Mouse (Mus musculus) kidney, postnatal 25 days (tissue): ENCODE results near the gene Kl.

Experiments
- DNase-seq, 2 experiments: peaks; one replicate each; pipeline ENCODE4 v3.0.0; 2021; ENCODE audit warnings: mixed read lengths in 2 of 2

Kl gene

DNA sequence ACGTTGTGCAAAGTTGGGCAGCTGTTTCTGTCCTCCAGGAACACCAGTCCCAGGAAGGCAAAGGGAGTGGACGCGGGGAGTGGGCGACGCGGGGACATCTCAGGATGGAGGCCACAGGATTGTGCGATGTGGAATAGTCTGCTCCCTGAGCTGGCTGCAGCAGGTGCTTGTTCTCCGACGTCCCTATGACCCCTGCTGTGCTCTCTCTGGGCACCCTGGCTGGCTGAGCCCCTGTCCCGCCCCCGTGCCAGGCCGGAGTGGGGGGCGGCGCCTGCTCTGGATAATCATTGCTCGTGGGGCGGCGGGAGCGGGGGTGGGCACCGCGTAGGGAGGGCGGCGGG is at the start of gene Kl:
Gene Kl (plus strand): TSS at position 280 of the 341 bp plus-strand sequence.
- DNase-seq: peak; percentile 79 to 93

DNA sequence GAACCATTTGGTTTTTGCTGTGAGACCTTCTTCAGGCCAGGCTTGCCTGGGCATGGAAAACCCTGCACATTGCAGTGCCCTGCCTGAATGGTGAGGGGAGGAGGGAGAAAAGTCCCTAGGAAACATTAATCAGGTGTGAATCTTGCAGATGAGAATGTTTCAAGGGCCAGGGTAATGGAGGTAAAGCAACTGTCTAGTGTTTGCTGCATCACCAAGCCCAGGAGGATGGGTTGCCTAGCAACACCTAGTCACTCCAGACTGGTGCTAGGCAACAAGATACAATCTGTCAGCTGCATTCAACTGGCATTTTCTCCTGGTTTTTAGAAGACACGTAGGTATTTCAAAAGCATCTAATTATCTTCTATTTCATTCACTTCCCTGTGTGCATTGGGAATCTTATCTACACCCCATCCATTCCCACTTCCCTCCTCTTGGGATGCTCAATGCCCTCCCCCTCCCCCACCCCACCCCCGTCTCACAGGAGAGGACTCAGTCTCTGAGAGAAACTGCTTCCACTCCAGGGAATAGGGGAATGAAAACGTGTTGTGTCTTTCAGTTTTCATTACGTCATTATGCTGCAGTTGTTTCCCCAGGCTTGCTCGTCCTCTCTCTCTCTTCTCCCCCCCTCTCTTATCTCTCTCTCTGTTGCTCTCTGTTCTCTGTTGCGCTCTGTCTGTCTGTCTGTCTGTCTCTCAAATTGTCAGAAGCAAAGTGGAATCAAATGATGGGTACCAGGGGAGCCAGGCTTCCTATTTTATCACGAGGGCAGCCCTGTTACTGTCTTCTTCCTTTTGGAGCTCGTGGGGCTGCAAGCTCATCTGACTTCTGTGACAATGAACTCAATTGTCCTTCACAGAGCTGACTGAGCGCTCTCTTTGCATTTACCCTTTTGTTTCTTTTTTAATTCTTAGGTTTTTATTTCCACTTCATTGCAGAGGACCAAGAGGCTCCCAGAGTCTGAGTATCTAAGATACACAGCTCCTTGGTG is 46.1 kb upstream of the Kl start:
- DNase-seq: no peak

DNA sequence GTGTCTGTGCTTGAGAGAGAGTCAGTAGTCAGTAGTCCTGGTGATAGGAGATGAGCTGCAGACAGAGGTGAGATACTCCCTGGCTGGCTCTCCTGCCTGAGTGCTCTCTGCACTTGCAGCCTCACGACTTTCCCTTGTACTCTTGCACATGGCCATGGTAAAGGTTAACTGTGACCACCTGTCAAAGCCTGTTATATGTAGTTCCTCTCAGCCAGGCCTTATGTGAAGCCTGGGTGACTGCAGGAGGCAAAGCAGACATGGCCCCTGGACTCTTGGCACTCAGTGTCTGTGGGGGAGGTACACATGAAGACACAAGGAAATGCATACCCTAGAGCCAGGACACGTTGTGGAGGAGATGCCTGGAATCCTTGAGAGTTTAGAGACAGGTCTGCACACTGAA is 40.3 kb upstream of the Kl start:
- peak; percentile 62 to 84 for DNase-seq

DNA sequence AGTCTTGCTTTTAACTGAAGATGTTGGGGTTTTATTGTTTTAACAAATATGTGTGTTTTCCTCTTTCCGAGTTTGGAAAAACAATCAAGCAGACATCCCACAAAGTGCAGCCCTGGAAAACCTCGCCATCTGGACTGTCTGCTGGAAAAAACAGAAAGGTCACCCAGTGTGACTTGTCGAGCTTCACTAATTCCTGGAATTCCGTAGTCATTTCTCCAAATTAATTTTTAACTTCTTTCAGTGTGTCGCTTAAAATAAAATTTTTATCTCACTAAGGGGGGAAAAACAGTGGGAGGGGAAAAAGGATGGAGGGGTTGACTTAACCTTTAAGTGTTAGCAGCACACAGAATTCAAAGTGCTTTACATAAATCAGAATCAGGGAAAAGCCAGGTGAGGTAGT is 39.8 kb upstream of the Kl start:
- DNase-seq: peak; percentile 65 to 77

DNA sequence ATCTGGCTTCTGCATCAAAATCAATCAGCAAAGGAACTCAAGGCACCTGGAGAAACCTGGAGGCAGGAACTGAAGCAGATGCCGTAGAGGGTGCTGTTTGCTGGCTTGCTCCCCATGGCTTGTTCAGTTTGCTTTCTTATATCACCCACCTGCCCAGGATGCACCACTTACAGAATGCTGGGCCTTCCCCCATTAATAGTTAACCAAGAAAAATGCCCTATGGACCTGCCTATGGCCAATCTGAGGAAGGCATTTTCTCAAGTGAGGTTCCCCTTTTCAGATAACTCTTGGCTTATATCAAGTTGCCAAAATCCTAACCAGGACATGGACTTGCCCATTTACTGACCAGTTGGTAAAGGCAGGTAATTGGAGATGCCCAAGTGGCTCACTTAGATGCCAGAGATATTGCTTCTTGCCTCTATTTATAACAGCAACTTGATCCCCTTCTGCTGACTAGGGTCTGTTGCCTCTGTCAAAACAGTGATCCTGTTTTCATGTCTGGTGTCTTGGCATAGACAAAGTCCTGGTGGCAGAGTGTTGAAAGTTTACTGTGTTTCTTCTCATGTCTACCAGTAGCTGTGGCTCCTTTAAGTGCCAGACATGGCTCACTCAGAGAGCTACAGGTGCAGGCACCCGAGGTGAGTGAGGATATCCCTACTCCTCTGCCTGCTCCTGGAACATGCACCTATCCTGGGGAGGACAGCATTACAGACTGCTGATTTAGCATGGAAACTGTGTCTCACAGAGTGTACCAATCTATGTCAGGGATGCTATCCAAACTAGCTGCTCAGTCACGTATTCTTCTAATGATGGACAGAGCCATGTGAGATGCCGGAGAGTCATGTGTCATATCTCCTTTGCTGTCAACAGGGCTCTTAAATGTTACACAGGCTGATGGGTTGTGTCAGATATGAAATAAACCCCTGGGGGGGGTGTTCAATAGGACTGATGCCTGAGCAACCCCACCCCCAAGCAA is 37.0 kb upstream of the Kl start:
- DNase-seq: no peak

DNA sequence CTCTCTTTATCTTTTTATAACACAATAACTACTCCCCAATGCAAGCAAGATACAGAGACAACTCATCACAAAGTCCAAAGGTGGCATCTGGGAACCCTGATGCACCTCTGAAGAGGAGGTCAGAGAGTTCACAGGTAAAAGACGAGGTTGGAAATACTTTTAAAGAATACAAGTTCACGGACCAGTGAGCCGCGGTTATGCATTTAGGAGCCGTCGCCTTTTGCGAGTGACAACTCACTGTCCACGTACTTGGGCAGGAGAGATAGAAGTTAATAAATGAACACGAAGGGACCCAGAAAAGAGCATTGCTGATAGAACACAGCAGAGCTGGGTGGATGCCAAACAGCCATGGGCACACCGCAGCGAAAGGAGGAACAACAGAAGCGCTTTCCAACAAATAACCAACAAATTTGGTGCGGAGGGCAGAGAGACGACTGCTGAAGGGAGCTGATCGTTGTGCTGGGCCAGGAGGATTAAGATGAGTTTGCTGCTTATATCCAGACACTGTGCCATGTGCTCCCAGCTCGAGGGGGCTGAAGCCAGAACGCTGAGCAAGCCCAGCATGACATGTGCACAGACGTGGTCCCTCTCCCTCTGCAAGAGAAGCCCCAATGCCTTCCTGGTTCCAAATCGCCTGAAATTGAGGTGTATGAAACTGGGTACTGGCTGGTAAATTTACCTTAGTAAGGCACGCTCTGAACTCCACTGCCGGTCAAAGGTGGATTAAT is 35.1 kb upstream of the Kl start:
- peak; percentile 78 to 79 for DNase-seq

DNA sequence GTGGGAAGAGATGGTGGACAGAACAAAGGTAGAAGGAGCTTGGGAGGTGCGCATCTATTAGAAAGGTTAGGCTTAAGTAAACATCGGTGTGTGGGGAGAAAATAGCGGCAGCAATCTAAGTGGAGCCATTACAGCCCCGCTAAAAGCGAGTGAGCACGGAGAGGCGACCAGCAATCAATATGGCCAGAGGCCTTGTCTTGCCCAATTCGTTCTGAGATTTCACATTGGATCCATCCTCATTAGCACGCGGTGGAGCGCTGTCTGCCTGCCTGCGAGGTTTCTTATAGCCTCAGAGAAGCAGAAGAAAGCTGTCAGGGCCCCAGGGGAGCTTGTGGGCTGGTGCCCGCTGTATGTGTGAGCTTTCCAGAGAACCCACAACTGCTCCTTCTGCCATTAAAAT is 33.8 kb upstream of the Kl start:
- no peak for DNase-seq

DNA sequence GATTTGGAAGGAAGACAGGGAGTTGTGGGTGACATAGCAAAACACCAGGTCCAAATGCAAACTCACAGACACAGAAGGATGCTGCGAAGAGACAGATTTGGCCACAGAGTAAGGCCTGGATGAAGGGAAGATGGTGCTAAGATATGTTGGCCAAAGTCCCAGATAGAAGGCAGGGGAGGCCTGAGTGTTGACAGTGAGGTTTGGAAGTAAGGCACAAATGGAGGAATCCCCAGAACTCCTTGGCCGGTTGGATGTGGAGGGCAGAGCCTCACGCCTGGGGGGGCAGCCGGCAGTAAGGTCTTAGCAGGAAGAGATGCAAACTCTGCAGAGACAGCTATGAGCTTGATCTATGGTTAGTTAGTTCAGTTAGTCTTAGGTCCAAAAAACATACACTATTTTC is 33.1 kb upstream of the Kl start:
- DNase-seq: no peak

DNA sequence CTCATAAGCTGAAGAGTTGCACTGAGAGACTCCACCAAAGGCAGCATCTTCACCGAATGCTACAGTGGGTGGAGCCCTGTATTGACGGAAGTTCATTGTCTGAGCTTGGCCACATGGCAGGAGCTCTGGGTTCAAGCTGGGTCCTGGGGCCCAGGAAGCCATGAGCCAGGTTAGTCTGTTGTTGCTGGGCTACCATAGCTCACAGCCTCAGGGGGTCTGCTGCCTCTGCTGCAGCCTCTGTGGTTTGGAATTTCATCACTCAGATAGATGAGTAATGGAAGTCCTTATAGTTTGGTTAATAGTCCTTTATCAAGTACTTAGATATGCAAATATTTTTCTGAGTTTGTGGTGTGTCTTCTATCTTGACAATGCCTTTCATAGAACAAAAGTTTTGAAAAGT is 32.4 kb upstream of the Kl start:
- DNase-seq: no peak

DNA sequence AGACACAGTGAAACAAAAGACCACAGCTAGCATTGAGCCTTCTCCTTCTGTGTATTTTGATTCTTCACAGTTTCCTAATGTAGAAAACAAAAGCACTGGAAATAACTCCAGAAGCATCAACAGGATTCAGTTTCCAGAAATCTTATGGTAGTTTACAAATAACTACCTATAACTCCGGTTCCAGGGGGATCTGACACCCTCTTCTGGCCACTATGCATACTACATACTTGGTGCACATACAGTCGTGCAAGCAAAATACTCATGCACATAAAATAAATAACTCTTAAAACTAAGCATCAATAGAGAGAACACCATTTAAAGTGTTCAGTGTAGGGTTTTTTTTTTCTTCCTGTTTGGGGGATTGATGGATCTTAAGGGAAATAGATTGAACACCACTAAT is 23.0 kb upstream of the Kl start:
- no peak for DNase-seq

DNA sequence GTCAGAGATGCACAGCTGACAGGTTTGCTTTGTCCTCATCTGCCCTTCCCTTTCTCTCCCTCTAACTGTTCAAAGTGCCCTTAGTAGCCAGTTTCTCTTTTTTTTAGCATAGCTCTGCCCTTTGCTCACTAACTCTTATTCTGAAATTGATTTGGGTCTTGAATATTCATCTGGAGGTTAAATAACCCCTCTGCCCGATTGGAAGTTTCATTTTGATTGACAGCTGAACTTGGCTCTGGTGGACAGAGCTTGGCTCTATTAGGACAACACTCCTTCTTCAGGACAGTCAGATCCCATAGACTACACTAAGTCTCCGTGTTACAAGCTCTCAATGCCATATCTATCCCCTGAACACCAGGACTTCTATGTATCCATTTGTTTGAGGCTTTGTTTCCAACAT is 19.8 kb upstream of the Kl start:
- peak in 1 of 2 experiments; percentile 45 for DNase-seq

DNA sequence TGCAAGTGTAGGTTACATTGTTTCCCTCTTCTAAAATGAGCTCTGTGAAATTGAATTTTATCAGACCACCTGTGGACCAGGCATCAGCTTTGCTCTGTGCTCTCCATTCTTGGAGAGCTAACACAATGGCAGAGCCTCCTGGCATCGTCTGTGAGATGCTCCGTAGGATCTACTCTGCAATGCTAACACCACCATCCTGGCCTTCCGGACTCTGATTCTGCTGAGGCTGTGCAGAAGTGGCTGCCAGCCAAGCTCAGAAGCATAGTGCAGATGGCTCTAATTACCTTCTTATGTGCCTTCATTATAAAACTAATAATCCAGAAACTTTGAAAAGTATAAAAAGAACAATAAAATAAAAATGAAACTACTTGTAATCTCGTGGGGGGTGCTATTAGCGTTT is 16.2 kb upstream of the Kl start:
- peak in 1 of 2 experiments; percentile 31 for DNase-seq

DNA sequence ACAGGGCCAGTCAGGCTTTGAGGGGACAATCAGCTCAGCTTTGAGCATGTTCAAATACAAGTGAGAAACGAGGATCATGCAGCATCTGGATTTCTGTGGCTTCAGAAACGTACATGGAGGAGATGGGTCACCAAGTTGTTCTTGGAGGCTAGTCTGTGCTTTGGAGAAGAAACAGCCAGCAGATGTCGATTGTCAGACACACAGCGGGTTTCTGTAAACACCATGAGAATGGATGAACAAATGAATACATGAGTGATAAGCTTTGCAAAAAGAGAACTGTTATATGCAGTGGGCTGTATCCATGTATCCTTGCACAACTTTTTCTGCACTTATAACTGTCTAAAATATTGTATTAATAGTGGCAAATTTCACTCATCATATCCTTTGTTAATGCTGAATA is 15.6 kb upstream of the Kl start:
- DNase-seq: peak in 1 of 2 experiments; percentile 2

DNA sequence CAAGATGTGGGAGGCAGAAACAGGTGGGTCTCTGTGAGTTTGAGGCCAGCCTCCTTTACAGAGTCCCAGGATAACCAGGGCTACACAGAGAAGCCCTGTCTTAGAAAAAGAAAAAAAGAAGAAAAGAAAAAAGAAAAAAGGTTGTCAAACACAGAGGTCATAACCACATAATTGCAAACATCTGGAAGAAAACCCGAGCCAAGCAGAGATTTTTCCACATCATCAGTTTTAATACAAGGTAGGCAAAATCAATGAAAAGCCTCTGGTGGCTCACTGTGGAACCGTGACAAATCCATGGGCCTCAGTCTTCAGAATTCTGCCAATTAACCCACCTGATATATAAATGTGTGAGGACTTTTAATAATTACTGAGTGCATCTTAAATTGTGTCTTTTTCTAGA is 14.9 kb upstream of the Kl start:
- DNase-seq: no peak

DNA sequence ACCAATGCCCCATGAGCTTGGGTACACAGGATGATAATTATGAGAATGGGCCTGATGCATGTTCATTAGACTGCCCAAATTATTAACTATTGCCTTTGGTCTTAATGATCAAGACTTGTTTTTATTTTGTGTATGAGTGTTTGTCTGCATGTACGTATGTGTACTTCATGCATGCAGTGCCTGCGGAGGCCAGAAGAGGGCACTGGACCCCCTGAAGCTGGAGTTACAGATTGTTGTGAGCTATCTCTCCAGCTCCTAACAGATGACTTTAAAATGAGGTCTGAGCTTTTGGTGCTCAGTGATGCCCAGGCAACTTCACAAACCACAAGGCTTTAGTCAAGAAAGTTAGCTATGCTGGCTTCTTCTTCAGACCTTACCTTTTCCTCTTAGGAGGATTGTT is 6.8 kb upstream of the Kl start:
- DNase-seq: no peak

DNA sequence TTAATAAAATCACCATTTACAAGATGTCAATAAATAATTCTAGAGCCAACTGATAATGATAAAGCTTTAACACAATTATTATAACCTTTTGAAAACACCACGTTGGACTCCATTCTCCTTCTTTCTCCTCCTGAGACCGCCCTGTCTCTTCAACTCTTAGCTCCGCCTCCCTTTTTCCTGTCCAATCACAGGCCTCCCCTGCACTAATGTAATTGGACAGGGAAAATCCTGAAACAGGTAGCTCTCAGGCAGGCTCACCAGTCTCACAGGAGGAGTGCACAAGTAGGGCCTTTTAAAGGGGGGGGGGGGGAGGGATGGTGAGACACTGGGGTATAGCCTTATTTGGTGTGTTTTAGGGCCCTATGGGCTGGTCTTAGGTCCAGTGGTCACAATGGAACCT is 3.3 kb upstream of the Kl start:
- no peak for DNase-seq

DNA sequence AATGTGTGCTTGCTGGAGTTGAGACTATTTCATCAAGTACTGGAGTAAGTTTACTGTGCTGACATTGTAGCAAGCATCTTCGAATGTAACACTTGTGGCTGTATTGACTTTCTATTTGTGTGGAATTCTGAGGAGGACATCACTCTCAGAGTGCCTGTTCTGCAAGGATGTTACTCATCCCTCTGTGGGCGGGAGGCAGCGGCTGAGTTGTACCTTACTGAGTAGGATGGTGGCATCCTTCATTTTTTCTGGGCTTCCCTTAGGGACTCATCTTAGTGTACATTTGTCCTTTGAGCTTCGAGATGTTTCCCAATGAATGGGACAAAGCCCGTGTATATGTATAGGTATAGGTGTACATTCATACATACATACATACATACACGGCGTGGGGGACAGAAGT is 1.1 kb upstream of the Kl start:
- peak in 1 of 2 experiments; percentile 17 for DNase-seq

DNA sequence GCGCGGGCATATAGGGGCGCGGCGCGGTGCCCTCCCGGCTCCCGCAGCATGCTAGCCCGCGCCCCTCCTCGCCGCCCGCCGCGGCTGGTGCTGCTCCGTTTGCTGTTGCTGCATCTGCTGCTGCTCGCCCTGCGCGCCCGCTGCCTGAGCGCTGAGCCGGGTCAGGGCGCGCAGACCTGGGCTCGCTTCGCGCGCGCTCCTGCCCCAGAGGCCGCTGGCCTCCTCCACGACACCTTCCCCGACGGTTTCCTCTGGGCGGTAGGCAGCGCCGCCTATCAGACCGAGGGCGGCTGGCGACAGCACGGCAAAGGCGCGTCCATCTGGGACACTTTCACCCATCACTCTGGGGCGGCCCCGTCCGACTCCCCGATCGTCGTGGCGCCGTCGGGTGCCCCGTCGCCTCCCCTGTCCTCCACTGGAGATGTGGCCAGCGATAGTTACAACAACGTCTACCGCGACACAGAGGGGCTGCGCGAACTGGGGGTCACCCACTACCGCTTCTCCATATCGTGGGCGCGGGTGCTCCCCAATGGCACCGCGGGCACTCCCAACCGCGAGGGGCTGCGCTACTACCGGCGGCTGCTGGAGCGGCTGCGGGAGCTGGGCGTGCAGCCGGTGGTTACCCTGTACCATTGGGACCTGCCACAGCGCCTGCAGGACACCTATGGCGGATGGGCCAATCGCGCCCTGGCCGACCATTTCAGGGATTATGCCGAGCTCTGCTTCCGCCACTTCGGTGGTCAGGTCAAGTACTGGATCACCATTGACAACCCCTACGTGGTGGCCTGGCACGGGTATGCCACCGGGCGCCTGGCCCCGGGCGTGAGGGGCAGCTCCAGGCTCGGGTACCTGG is 488 bp downstream of the Kl start:
- peak in 1 of 2 experiments; percentile 60 for DNase-seq

DNA sequence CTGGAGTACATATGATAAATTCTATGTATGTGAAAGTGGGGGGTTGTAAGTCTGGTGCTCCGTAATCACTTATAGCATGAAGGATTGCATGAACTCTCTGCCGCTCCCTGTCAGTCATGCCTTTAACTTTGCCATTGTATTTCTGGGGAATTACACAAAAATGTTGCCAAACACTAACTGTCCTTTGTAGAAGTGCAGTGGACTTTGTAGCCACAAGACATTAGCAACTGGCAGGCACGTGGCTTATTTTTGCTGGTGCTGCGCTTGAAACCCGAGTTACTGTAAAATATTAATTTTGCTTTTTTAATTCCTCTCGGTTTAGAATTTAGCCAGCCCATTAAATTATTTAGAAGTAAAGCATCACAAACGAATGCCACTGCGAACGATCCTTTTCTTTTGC is 2.4 kb downstream of the Kl start:
- peak; percentile 63 to 70 for DNase-seq

DNA sequence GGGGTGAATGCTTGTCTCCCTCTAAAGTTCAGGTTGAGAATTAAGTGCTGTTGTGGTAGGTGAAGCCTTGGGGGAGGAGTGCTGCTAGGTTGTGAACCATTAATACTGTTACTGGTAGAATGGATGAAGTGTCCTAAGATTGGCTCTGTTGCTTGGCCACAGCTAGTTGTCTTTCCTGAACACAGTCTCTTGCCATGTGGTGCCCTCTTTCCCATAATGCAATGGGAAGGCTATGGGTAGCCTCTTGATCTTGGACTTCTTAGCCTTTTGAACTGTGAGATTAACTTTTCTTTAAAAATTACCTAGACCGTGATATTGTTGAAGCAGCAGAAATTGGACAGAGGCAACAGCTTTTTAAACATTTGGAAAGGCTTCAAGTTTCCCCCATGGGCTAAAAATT is 7.5 kb downstream of the Kl start:
- DNase-seq: peak; percentile 35 to 56

DNA sequence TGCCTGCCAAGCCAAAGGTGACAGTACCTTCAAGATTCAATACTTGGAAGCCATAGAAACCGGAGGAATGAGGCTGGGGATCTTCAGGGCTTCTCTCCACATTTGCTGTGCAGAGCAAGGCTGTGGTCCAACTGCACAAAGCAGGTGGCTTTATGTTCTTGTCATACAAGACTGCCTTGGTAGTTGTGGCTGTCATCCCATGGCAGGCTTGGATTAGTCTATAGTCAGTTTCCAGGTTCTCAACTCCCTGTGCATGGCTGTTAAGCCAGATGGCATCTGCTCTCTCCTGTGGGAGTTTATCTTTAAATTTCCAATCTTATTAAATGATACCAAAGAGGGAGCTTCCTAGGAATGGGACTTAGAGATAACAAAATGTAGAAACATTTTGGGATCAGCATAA is 9.2 kb downstream of the Kl start:
- DNase-seq: no peak

DNA sequence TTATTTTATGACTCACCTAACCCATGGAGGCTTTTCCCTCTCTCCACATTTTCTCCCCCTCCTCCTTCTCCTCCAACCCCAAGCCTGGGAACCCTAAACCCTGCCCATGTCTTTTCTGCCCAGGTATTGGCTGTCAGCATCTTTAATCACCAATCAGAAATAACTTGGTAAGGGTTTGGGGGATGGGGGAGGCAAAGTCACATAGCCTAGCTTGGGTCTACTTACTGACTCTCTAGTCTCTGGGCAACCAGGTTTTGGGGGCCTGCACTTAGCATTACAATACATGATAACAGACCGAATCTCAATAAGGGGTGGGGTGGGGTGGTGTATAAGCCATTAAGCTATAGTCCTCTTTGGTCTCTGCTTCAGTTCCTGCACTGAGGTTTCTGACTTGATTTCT is 10.3 kb downstream of the Kl start:
- peak in 1 of 2 experiments; percentile 15 for DNase-seq
